Mouse (Mus musculus) erythroblast, embryonic 14.5 days (primary cell): ENCODE data around the gene Dapk3.

Experiments
- GATA1 ChIP-seq: IDR thresholded peaks from 2 replicates; pipeline ENCODE4 v1.6.1; 2012; ENCODE audit warnings: low read length, inconsistent platforms, mixed read lengths
- TAL1 ChIP-seq: IDR thresholded peaks from 3 replicates; pipeline ENCODE4 v1.6.1; 2012; ENCODE audit warnings: low read length, inconsistent platforms, mixed read lengths

GRCm38 (mm10) chr10:81174617-81175344, 8.0 kb upstream of the Dapk3 start:
- TF ChIP-seq GATA1 (no peak), TAL1 (no peak)
